Comparison of ENCODE assay signal across 17 mouse cellular contexts in the genomic region with DNA sequence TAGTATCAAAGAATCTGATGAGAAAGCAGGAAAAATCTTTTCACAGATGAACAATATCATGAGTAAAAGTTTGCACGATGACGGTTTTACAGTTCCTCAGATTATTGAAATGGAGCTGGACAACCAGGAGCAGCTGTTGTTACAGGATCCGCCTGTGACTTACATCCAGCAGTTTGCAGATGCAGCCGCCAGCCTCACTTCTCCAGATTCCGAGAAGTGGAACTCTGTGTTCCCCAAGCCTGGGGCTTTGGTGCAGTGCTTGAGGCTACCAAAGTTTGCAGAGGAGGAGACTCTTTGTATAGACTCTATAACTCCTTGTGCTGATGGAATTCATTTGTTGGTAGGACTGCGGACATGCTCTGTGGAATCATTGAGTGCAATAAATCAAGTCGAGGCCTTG.
"Had no signal": no experiment of that assay in that cellular context is flagged by ENCODE, and none has a peak within 500 bp of the region (broad histone marks: within the 10 kb centered on the region; RNA-seq: fewer than 3 reads in every experiment).

No protein-coding gene starts in this region.

- DNase-seq: kidney, adult 18-20 months; kidney, postnatal 36 days; liver; liver, embryonic 13.5 days; lung, adult 2 months; lung, postnatal 14 days; lung, postnatal 4 days; midbrain, embryonic 14.5 days; right cerebral cortex, postnatal 14 days; right cerebral cortex, postnatal 4 days; spleen, adult 18-20 months; thymus, postnatal 25 days had no signal

- H3K27me3 ChIP-seq: kidney, embryonic 15.5 days; limb, embryonic 13.5 days; liver, embryonic 13.5 days; stomach, embryonic 15.5 days had no signal

- H3K4me3 ChIP-seq: kidney, embryonic 15.5 days; limb, embryonic 10.5 days; limb, embryonic 13.5 days; liver, embryonic 13.5 days; stomach, embryonic 15.5 days had no signal

- H3K27ac ChIP-seq: kidney, embryonic 15.5 days; limb, embryonic 10.5 days; limb, embryonic 13.5 days; liver, embryonic 13.5 days; stomach, embryonic 15.5 days had no signal

- H3K4me2 ChIP-seq: kidney, embryonic 15.5 days; limb, embryonic 13.5 days; liver, embryonic 13.5 days; midbrain, embryonic 11.5 days; stomach, embryonic 15.5 days had no signal

- H3K9ac ChIP-seq: kidney, embryonic 15.5 days; limb, embryonic 13.5 days; liver, embryonic 13.5 days; stomach, embryonic 15.5 days had no signal

- H3K4me1 ChIP-seq: kidney, embryonic 15.5 days; limb, embryonic 10.5 days; liver, embryonic 13.5 days; stomach, embryonic 15.5 days had no signal

- H3K9me3 ChIP-seq: kidney, embryonic 15.5 days; limb, embryonic 10.5 days; limb, embryonic 13.5 days; liver, embryonic 13.5 days; stomach, embryonic 15.5 days had no signal
